Mouse (Mus musculus) retina, postnatal 1 day (tissue): ENCODE measurements around the gene Qpctl.
"Not testable (repeated sequence)": the region's sequence is repeated elsewhere in the genome, so short reads cannot be mapped to it uniquely, and the experiment has no call there.

Experiments used
- DNase-seq: peaks from one replicate; pipeline ENCODE4 v3.0.0-alpha.2; 2012

The Qpctl gene

DNA sequence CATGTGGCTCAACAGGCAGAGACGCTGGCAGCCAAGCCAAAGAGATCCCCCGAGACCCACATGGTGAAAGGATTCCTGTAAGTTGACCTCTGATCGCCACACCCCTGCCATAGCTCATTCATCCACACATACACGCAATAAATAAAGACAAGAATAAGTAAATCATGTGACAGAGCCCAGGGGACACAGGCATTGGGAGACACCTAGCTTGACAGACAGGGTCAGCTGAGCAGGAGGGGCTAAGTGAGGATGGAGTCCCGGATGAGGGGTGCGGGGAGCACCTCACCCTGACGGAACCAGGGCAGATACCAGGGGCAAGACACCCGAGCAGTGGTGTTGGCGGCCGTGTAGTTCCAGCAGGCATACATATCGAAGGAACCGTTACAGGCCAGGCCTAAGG lies 14.7 kb upstream of the Qpctl start:
- no peak for DNase-seq

DNA sequence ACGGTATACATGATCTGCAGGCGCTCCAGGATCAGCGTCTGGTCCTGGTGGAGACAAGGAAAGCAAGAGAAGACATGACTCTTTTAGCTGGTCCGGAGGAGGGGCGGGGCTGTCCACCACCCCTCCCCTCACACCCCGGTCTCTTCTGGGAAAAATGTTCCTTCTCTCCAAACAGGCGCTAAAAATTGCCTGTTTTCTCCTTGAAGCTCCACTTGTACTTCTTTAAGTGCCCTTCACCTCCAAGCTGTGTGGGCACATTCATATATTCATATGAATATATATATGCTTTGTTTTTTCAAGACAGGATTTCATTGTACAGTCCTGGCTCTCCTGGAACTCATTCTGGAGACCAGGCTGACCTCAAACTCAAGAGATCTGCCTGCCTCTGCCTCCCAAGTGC lies 13.8 kb upstream of the Qpctl start:
- no peak for DNase-seq

DNA sequence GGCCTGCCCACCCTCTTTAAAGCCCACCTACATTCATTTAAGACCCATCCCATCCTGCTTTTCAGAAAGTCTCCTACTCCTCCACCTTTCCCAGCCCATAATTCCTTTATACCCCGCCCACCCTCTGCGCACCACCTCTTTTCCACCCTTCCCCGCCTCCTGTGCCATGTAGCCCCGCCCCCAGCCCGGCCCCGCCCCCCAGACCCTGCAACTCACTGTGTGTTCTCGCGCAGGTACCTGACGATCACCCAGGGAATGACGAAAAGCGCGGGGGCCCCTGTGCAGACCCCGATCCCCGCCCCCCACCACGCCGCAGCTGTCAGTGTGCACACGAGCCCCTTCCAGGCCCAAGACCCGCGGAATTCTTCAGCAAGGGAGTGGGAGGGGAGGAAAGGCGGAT lies 11.0 kb upstream of the Qpctl start:
- DNase-seq = peak; percentile 67

DNA sequence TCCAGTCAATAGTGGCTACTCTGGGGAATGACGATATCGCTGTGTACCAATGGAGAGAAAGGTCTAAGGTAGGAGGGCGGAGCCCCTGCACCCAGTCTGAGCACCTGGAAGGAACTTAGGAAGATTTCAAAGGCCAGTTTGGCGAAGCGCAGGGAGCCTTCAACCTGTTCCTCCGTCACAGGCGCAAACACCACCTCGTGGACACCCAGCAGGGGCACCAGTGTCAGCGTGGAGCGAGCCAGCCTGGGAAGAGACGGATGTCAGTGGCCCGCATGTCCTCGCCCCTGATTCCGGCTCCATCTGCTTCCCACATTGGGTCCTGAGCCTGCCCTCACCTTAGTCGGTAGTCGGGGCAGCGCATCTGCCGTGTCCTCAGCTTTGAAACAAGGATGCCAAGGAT lies 10.3 kb upstream of the Qpctl start:
- no peak for DNase-seq

DNA sequence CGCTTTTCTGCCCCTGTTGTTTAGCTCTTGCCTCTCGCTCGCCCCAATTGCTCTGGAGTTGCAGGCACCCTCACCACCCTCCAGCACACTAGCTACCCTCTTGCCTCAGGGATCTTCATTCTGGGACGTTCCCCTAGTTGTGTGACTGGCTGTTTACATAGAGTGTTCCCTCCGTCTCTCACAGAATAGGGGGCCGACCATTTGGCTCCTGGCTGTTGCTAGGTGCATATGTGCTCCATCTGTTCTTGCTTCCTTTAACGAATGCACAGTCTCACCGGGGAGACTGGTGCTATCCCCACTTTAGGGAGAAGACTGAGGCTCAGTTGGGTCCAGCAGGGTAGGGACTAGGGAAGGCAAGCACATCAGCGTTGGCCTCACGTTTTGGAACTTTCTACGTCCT lies 9.5 kb upstream of the Qpctl start:
- no peak for DNase-seq

DNA sequence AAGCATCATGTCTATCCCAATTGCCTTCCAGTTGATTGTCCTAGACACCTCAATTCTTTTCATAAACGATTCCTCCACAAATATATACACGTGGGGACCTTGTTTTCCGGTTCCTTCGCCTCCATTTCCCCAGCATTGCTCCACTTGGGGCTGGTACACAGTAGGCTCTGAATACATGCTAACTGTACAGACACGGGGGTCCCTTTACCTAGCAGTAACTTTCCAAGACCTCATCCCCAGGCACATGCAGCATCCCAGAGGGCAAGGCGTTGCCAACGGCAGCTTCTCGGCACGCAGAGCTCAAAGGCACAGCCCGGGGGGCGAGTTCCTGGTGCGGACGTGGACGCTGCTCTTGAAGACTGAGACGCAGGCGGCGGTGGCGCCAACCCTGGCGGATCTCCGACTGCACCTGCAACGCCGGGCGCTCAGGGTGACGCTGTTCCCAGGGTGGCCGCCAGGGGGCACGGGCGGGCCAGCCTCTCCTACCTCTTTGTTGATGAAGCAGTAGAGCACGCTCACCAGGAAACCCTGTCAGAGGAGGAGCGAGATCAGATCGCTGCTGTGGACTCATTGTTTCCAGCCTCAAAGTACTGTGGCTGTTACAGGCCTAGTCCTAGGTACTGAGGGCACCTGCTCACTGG lies 8.2 kb upstream of the Qpctl start:
- DNase-seq = peak; percentile 91

DNA sequence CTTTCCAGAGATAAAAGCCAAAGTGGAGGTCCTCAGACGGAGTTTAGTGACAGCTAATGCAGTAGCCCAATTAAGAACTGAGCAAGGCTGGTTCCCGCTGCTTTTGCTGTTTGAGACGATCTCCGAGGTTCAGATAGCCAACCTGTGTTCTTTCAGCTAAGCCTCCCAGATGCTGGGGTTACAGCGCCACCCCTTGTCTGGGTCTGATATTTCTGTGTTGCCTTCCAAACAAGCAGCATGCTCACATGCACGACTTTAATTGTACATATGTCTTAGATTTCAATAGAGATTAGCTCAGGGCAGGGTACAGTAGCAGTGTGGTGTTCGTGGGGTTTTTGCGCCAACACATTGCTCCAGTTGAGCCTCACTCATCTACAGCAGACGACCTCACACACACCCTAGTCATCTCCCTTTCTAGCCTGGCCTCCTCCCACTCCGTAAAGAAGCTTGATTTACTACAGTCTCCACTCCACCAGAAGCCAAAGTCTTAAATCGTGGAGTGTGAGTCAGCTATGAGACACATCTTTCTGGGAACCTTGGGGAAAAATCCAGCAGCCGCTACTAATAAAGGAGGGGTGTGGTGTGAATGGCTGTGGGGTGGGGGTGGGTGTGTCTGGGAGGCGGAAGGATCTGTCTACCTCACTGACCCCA lies 6.9 kb upstream of the Qpctl start:
- DNase-seq = no peak

DNA sequence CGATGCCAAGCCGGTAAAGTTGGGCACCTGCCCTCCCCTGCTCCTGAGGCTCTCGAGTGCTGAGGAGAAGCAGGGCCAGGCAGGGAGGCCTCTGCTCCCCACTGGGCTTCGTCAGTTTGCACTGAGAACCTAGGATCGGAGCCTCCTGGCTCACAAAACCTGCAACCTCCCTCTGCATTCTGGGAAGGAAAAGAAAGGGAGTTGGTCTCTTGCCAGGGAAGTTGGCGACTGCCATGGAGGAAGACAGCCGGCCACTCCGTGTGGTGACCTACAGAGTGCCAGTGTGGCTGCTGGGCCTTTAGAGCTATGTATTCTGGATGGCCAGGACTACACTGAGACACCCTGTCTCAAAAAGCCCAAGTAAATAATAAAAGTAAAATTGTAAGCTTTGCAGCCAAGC lies 5.7 kb upstream of the Qpctl start:
- DNase-seq = no peak

DNA sequence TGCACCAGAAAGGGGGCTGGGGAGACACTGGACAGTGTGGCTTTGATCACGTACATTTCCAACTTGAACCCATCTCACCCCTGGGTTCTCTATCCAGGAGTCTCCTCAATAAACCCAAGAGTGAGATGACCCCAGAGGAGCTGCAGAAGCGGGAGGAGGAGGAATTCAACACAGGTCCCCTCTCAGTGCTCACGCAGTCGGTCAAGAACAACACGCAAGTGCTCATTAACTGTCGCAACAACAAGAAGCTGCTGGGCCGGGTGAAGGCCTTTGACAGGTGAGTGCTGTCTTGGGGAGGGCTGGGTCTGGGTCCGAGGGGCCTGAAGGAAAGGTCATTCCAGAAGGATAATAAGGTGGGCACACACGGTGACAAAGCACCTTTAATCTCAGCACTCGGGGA lies 2.0 kb upstream of the Qpctl start:
- not testable (repeated sequence) for DNase-seq

DNA sequence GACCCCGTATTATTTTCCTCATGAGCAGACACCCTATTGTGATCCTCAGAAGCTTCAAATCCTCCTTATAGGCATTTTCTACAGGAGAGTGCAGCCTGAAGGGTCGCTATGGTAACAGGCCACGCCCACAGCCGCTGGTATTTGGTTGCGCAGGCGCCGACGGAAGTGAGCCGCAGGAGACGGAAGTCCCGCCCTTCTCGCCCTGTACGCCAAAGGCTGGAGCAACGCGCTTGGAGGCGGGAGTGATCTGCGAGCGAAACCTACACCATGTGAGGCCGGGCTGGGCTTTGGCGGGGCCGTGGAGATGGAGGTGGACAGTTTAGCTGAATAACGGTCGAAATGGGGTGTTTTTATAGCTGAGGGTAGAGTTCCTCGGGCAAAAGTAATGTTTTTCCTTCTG lies 535 bp upstream of the Qpctl start, which contains the start of gene Snrpd2:
TSS of gene Snrpd2 (plus strand) at position 97 of the 400 bp plus-strand sequence.
- peak; percentile 97 for DNase-seq

DNA sequence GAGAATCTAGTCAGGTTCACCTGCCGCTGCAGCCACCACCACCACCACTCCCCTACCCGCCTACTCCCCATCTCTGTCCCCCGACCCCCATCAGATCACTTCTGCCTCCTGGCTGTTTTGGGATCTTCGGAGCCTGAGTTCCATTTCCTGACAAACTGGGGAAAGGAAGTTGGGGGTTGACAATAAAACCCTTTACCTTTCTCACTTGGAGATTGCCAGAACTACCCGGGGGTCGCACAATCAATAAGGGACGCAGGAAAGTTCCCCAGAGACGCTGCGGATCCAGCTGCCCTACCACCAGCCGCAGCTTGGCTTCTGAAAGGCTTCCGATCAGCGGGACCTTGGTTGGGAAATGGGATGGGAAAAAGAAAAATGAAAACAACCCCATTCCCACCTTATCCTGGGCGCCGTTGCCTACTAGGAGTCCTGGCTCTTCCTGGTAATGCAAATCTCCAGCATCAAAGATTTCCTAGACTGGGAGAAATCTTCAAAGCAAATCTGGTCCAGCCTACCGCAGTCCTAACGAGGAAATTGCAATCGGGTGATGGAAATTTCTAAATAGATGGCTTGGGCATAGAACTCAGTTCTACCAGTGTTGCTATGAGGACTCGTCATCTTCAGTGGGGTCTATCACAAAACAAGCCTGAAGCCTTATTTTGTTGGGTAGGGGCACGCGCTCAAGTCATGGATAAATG lies 764 bp downstream of the Qpctl start:
- no peak for DNase-seq

DNA sequence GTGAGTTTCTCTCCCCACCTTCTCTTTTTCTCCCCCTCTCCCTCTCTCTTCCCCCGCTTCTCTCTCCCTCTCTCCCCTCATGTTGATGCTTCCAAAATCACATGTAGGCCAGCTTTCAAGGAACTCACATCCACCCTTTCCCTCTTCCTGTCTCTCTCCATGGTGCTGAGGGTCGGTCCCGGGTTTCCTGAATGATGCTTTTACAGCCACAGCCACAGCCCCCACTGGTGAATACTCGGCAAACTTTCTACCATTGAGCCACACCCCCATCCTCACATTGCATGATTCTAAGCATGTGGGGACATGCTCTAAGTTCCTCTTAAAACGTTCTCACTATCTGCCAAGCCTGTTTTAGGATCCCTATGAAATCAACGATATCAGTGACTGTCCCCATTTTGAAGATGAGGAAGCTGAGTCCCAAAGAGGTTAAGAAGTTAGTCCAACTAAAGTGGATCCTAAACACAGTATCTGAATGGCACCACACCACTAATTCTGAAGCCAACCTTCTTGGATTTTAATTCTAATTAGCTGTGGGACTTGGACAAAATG lies 1.5 kb downstream of the Qpctl start:
- DNase-seq = no peak

DNA sequence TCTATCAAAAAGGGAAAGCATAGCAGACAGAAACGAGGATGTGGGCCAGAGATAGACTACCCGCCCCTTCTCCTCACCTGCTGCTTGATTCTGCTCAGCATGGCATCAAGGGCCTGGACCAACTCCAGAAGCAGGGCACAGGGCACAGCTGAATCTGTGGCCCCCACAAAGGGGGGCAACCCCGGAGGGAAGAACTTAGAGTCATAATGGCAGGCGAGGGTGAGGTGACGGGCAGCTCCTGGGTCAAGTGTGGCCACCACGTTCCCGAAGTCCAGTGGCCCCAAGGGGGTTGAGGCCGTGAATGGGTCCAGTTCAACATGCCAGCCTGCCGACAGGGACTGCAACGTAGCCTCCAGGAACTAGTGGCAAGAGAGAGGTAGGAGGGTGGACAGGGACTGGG lies 2.3 kb downstream of the Qpctl start:
- DNase-seq = no peak

DNA sequence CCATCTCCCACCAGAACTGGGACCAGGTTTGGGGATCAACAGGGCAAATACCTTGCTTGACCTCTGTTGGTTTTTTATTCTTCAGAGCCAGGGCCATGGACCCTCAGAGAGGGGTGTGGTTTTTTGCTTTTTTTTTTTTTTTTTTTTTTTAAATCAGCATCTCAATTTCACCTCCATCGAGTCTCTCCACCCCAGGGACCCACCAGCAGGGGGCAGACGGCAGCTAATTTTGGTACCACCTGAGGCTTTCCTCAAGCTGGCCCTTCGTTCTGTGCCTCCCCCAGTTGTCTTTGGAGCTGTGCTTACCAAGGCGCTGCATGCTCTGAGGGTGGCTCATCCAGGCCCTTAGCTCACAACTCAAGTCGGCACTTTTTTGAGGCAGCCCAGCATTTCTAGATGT lies 11.7 kb downstream of the Qpctl start:
- peak; percentile 58 for DNase-seq

DNA sequence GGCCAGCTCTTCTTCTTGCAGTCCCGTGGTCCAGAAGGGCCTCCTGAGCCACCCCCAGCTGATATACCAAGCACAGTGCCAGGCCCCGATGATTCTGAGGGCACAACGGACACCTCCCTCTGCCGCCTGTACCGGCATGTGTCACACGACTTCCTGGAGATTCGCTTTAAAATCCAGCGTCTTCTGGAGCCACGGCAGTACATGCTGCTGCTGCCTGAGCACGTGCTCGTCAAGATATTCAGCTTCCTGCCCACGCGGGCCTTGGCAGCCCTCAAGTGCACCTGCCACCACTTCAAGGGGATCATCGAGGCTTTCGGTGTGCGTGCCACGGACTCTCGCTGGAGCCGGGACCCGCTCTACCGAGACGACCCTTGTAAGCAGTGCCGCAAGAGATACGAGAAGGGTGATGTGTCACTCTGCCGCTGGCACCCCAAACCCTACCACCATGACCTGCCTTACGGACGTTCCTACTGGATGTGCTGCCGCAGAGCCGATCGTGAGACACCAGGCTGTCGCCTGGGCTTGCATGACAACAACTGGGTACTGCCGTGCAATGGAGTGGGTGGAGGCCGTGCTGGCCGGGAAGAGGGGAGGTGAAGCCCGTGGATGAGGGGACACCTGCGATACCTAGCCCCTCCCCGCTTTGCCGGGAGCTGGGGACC lies 12.3 kb downstream of the Qpctl start:
- no peak for DNase-seq

DNA sequence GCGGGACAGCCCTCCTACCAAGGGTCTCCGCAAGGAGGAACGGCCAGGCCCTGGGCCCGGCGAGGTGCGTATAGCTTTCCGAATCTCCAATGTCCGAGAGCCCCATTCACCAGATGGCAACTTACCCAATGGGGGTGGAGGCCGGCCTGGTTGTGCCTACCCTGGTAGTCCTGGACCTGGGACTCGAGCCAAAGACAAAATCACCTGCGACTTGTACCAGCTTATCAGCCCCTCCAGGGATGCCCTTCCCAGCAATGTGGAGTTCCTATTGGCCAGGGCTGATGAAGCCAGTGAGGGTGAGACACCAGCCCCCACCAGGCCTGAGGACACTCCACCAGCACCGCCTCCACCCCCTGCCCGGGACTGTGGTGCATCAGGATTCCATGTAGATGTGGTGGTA lies 12.9 kb downstream of the Qpctl start:
- no peak for DNase-seq

DNA sequence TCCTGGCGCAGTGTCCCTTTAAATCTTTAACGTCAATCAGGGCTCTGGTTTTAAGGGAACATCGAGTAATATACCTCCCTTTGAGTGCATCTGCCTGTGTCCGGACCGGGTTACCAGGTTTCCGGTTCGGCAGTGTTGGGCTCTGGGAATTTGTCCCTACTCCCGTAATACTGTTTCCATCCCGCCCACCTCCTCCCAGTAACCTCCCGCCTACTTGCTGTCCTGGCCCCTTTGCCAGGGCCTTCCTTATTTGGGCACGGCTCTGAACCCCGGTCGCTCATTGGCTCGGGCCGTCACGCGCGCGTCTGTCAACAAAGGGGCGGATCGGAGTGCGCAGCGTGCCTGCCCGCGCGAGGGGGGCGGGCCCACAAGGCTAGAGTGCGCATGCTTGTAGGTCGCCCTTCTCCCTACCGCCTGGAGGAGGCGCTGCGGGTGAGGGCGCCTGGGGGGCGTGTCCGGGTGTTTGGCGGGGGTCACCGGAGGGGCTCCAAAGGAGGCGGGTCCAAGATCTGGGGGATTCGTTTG lies 17.7 kb downstream of the Qpctl start:
- peak; percentile 99 for DNase-seq

DNA sequence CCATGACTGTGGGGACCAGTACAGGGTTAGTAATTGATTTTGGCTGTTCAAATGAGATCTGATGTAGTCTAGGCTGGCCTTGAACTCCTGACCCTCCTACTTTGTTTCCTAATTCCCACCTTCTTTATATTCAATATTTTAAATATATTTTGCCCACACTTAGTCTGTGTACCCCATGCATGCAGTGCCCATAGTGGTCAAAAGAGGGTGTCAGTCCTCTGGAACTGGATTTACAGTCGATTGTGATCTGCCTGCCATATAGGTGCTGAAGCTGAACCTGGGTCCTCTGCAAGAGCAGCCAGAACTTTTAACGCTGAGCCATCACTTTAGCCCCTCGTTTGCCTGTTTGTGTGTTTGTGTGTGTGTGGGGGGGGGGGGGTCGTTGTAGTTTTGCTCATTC lies 18.4 kb downstream of the Qpctl start:
- peak; percentile 16 for DNase-seq

DNA sequence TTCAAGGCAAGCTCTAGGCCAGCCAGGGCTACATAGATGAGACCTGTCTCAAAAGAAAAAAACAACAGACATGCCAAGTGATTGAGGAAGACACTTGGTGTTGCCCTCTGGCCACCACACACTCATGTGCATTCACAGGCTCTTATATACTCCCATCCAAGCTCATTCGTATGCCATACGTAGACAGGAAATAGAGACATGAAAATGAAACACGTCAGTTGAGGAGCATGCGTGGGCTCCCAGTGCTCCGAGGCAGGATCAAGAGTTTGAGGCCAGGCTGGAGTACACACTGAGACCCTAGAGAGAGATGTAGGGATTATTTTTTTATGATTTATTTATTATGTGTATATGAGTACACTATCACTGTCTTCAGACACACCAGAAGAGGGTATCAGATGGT lies 19.7 kb downstream of the Qpctl start:
- DNase-seq = no peak

DNA sequence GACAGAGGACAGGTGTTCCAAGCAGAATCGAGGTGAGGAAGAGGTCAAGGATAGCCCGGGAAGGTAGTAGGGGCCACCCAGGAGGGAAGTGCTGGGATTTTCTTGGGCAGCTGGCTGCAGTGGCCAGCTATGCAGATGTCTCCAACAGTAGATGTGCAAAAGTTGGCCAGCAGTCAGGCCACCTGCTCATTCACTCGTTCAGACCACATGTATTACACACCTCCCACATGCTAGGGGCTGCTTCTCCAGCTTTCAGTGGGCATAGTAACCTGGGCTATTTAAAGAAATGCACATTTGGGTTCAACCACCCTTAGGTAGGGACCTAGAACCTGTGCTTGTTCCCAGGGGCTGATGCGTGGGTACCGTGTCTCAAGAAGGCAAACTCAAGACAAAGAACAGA lies 21.3 kb downstream of the Qpctl start:
- no peak for DNase-seq

DNA sequence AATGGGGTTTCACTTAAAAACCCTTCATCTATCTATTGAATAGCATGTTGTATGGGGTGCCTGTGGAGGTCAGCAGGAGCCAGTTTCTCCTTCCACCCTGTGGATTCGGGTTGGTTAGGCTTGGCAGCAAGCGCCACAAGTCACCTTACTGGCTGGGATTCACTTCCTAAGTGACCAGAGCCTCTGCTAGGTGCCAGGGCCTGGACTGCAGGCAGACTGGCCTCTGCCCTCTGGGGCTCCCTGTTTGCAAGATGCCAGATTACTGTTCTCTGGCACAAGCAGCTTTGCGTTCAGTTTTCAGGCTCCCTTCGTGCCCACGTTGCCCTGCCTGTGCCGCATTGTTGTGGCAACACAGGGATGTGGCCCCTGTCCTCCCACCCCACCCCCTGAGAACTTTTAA lies 24.4 kb downstream of the Qpctl start:
- no peak for DNase-seq

DNA sequence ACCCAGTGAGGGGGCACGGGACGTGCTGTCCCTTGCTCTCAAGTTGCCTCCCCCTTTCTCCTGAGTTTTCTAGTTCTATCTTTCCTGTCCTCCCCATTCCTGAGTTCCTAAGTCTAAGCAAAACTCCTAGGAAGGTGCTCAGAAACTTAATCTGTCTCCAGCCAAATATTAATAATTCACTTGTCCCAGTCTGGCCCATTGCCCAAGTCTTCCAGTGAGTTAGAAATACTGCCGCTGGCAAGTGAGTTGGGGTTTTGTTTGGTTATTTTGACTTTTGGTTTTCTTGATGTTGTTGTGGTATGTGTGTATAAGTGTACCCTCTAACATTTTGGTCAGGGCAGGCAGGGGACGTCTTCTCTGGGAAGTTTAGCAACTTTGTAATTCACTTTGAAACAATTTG lies 27.4 kb downstream of the Qpctl start:
- DNase-seq = no peak
